11 mouse cellular contexts compared by ENCODE assay signal in the genomic region with DNA sequence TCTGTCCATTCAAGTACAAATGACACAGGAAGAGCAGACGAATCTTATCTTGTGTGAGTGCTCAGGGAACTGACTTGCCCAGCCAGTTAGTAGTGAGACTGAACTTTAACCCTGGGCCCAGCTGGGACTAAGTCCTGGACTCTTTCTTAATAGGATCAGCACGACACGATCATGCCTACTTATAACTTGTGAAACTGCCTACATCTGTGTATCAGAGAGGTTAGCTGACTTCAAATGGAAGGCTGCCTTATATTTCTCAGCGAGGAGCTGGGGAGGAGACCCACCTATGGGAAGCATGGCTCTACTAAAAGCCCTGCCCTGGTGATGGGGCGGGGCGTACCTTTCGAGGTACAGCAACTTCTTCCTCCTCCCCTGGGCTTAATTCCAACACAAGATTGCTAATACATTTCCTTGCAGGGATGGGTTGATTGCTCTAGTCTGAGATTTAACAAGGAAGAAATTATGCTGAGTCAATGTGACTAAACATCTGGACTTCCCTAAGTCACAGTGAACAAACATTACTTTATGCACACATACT. TPM values are rescaled to one million over a fixed set of nuclear protein-coding genes. Genes with fewer than 3 reads are reported as not detected.
A peak's percentile ranks its signal among the peaks of the same experiment; 100 is the strongest.
DNase-seq lines count a peak whose midpoint lies in the region; ATAC-seq and TF ChIP-seq lines count a peak whose summit lies in the region.
"Had no signal": no experiment of that assay in that cellular context is flagged by ENCODE, and none has a peak within 500 bp of the region (broad histone marks: within the 10 kb centered on the region; RNA-seq: fewer than 3 reads in every experiment).

No protein-coding gene starts in this region.

- TF ChIP-seq EP300 in stomach, postnatal 0 days (optimal IDR thresholded peaks at IDR 0.05): no peak

- no peak overlapping the region; the same call in 1 of the 2 replicates for H3K9ac ChIP-seq in liver, embryonic 13.5 days
- no peak overlapping the region for H3K9ac ChIP-seq in stomach, postnatal 0 days (ENCODE audit: low read length)
- no peak overlapping the region for H3K9ac ChIP-seq in forebrain, embryonic 14.5 days (ENCODE audit: low read length)

- TF ChIP-seq CTCF in stomach, postnatal 0 days (IDR thresholded peaks at IDR 0.05; ENCODE audit: low read depth): no peak

- peak overlapping the region; percentile 53 for H3K27ac ChIP-seq in liver, embryonic 13.5 days
- H3K27ac ChIP-seq in stomach, postnatal 0 days (replicated peaks): peak overlapping the region; percentile 88
- no peak overlapping the region for H3K27ac ChIP-seq in forebrain, embryonic 14.5 days (ENCODE audit: low read depth, low read length)

- no peak overlapping the region for H3K4me3 ChIP-seq in liver, embryonic 13.5 days (replicated peaks)
- H3K4me3 ChIP-seq in stomach, postnatal 0 days (ENCODE audit: low read depth, low read length): no peak overlapping the region
- H3K4me3 ChIP-seq in forebrain, embryonic 14.5 days (ENCODE audit: low read depth, low read length): no peak overlapping the region

- 50% methylated on average over 7 of the region's 7 CpGs for WGBS in liver, embryonic 13.5 days (ENCODE audit: insufficient replicate concordance)
- WGBS in stomach, postnatal 0 days: 33% methylated on average over 7 of the region's 7 CpGs
- WGBS in forebrain, embryonic 14.5 days: 76% methylated on average over 7 of the region's 7 CpGs

- H3K4me2 ChIP-seq in liver, embryonic 13.5 days: no peak overlapping the region
- H3K4me2 ChIP-seq in stomach, postnatal 0 days (replicated peaks; ENCODE audit: low read depth): no peak overlapping the region
- H3K4me2 ChIP-seq in forebrain, embryonic 14.5 days (ENCODE audit: low read length): no peak overlapping the region

- ATAC-seq in common myeloid progenitor, adult 5-6 weeks (replicated peaks; ENCODE audit: low read depth, poor library complexity, severe bottlenecking): peak; percentile 23
- ATAC-seq in liver, embryonic 13.5 days (ENCODE audit: low read depth): no peak
- ATAC-seq in stomach, postnatal 0 days (ENCODE audit: low FRiP score, low TSS enrichment): peak; percentile 56
- no peak for ATAC-seq in forebrain, embryonic 14.5 days

- peak; percentile 55 to 63 for DNase-seq in urinary bladder, adult 18-20 months (ENCODE audit: low spot score in 2 of 2)
- no peak for DNase-seq in urinary bladder, postnatal 10 days (ENCODE audit: low spot score)
- no peak for DNase-seq in liver, embryonic 13.5 days
- peak; percentile 84 for DNase-seq in stomach, postnatal 0 days (ENCODE audit: low spot score)
- no peak for DNase-seq in forebrain, embryonic 14.5 days (ENCODE audit: low spot score)
- DNase-seq in right cerebral cortex, adult 2 months (ENCODE audit: low spot score in 2 of 2): no peak
- DNase-seq in cerebellum, adult 9-11 months: no peak
- DNase-seq: cerebellum, adult 11-12 months; thymus, postnatal 25 days had no signal

- no peaks in the 10 kb centered on the region for H3K27me3 ChIP-seq in liver, embryonic 13.5 days
- no peaks in the 10 kb centered on the region for H3K27me3 ChIP-seq in stomach, postnatal 0 days (ENCODE audit: control insufficient read depth, insufficient read depth, low read length)
- no peaks in the 10 kb centered on the region for H3K27me3 ChIP-seq in forebrain, embryonic 14.5 days (replicated peaks; ENCODE audit: control insufficient read depth, insufficient read depth, low read length)

- H3K36me3 ChIP-seq in liver, embryonic 13.5 days: no peaks in the 10 kb centered on the region
- no peaks in the 10 kb centered on the region for H3K36me3 ChIP-seq in stomach, postnatal 0 days (ENCODE audit: control insufficient read depth, insufficient read depth, low read length)
- H3K36me3 ChIP-seq in forebrain, embryonic 14.5 days (ENCODE audit: control insufficient read depth, insufficient read depth, low read length): peaks cover 9% of the 10 kb centered on the region

- peaks cover 55% of the 10 kb centered on the region for H3K4me1 ChIP-seq in liver, embryonic 13.5 days (replicated peaks)
- no peaks in the 10 kb centered on the region for H3K4me1 ChIP-seq in stomach, postnatal 0 days (replicated peaks; ENCODE audit: control insufficient read depth, insufficient read depth)
- H3K4me1 ChIP-seq in forebrain, embryonic 14.5 days (ENCODE audit: control insufficient read depth, insufficient read depth, low read length): no peaks in the 10 kb centered on the region

- H3K9me3 ChIP-seq in liver, embryonic 13.5 days (replicated peaks): no peaks in the 10 kb centered on the region
- no peaks in the 10 kb centered on the region for H3K9me3 ChIP-seq in stomach, postnatal 0 days (ENCODE audit: control insufficient read depth, low read length)
- H3K9me3 ChIP-seq in forebrain, embryonic 14.5 days (replicated peaks; ENCODE audit: control insufficient read depth, low read length): no peaks in the 10 kb centered on the region

RNA-seq across cellular contexts. Expression of a gene that starts 3.9 kb away (rescaled TPM):
- 47.9 and 56.8 TPM in 2 replicates for total RNA-seq in common myeloid progenitor, adult 5-6 weeks (2017)
- polyA plus RNA-seq in liver, embryonic 13.5 days (2015; fragmentation: Nextera tagmentation; extraction: Ambion mirVana): 74.7 and 80.2 TPM in 2 replicates
- polyA plus RNA-seq in stomach, postnatal 0 days (2015; fragmentation: Nextera tagmentation; extraction: Ambion mirVana): 266 and 290 TPM in 2 replicates
- 46.7 and 48.1 TPM in 2 replicates for polyA plus RNA-seq in forebrain, embryonic 14.5 days (2014; fragmentation: Nextera tagmentation; extraction: Ambion mirVana)

RNA-seq across cellular contexts. Expression of a gene that starts 33.0 kb away (rescaled TPM):
- total RNA-seq in common myeloid progenitor, adult 5-6 weeks (2017): 16.2 and 32.3 TPM in 2 replicates
- polyA plus RNA-seq in liver, embryonic 13.5 days (2015; fragmentation: Nextera tagmentation; extraction: Ambion mirVana): 20.7 and 24.8 TPM in 2 replicates
- polyA plus RNA-seq in stomach, postnatal 0 days (2015; fragmentation: Nextera tagmentation; extraction: Ambion mirVana): 10.6 and 11.5 TPM in 2 replicates
- 24.4 and 29.2 TPM in 2 replicates for polyA plus RNA-seq in forebrain, embryonic 14.5 days (2014; fragmentation: Nextera tagmentation; extraction: Ambion mirVana)

RNA-seq across cellular contexts. Expression of a gene that starts 43.9 kb away (rescaled TPM):
- total RNA-seq in common myeloid progenitor, adult 5-6 weeks (2017): not detected in 2 replicates
- not detected in 2 replicates for polyA plus RNA-seq in liver, embryonic 13.5 days (2015; fragmentation: Nextera tagmentation; extraction: Ambion mirVana)
- polyA plus RNA-seq in stomach, postnatal 0 days (2015; fragmentation: Nextera tagmentation; extraction: Ambion mirVana): not detected in 2 replicates
- 0.63 and 1.7 TPM in 2 replicates for polyA plus RNA-seq in forebrain, embryonic 14.5 days (2014; fragmentation: Nextera tagmentation; extraction: Ambion mirVana)
- total RNA-seq: heart, postnatal 36 days had no signal

Comparison
In these comparisons a context has a peak if more than half of its experiments do, and no peak if none do; other contexts are left out.
1. DNase-seq: peak in urinary bladder, adult 18-20 months (2 of 2) and stomach, postnatal 0 days (single experiment); none in urinary bladder, postnatal 10 days (single experiment), liver, embryonic 13.5 days (single experiment), forebrain, embryonic 14.5 days (single experiment), right cerebral cortex, adult 2 months (0 of 2) and cerebellum, adult 9-11 months (single experiment).
2. ATAC-seq: peak in common myeloid progenitor, adult 5-6 weeks (single experiment) and stomach, postnatal 0 days (single experiment); none in liver, embryonic 13.5 days (single experiment) and forebrain, embryonic 14.5 days (single experiment).